Mouse (Mus musculus): ENCODE results near the gene Fcnb. TPM values are rescaled to one million over a fixed set of nuclear protein-coding genes. Genes with fewer than 3 reads are reported as not detected.

Gene Fcnb
- total RNA-seq (2021) = not detected

- no peak for DNase-seq
Observed at GRCm38 (mm10) chr2:28084768-28085167, at the start of gene Fcnb. Gene Fcnb, minus strand, starts transcription at chr2:28084885.

- DNase-seq = no peak
Observed at GRCm38 (mm10) chr2:28133833-28134232, 49.1 kb upstream of the Fcnb start.

GRCm38 (mm10) chr2:28132117-28132516 is 47.4 kb upstream of the Fcnb start:
- no peak for DNase-seq

- no peak for DNase-seq
Observed at GRCm38 (mm10) chr2:28126763-28127438, 42.2 kb upstream of the Fcnb start.

- DNase-seq = no peak
Observed at GRCm38 (mm10) chr2:28123910-28124309, 39.2 kb upstream of the Fcnb start.

GRCm38 (mm10) chr2:28121309-28121708 is 36.6 kb upstream of the Fcnb start:
- no peak for DNase-seq

GRCm38 (mm10) chr2:28120342-28120741 is 35.7 kb upstream of the Fcnb start:
- DNase-seq = no peak

- no peak for DNase-seq
Observed at GRCm38 (mm10) chr2:28118518-28119116, 33.9 kb upstream of the Fcnb start.

GRCm38 (mm10) chr2:28117490-28118308 is 33.0 kb upstream of the Fcnb start:
- DNase-seq = no peak

GRCm38 (mm10) chr2:28108763-28109162 is 24.1 kb upstream of the Fcnb start:
- no peak for DNase-seq

- no peak for DNase-seq
Observed at GRCm38 (mm10) chr2:28106002-28106401, 21.3 kb upstream of the Fcnb start.

- DNase-seq = no peak
Observed at GRCm38 (mm10) chr2:28103653-28104052, 19.0 kb upstream of the Fcnb start.

- DNase-seq = no peak
Observed at GRCm38 (mm10) chr2:28101892-28102291, 17.2 kb upstream of the Fcnb start.

- DNase-seq = no peak
Observed at GRCm38 (mm10) chr2:28100796-28101483, 16.3 kb upstream of the Fcnb start.

GRCm38 (mm10) chr2:28098547-28099505 is 14.1 kb upstream of the Fcnb start:
- no peak for DNase-seq

GRCm38 (mm10) chr2:28096751-28097309 is 12.1 kb upstream of the Fcnb start:
- no peak for DNase-seq

- DNase-seq = no peak
Observed at GRCm38 (mm10) chr2:28092099-28092498, 7.4 kb upstream of the Fcnb start.

GRCm38 (mm10) chr2:28091042-28091441 is 6.4 kb upstream of the Fcnb start:
- no peak for DNase-seq

- DNase-seq = no peak
Observed at GRCm38 (mm10) chr2:28090299-28091008, 5.8 kb upstream of the Fcnb start.

GRCm38 (mm10) chr2:28089095-28089494 is 4.4 kb upstream of the Fcnb start:
- DNase-seq = no peak

GRCm38 (mm10) chr2:28086112-28086511 is 1.4 kb upstream of the Fcnb start:
- DNase-seq = no peak
